Mouse (Mus musculus) kidney, postnatal 0 days (tissue): Measurements from ENCODE around the gene Psap. TPM values are rescaled to one million over a fixed set of nuclear protein-coding genes. Genes with fewer than 3 reads are reported as not detected.

Experiments
- ATAC-seq: fragments of 200-750 bp; cut with Nextera tagmentation; replicated peaks from 2 replicates; pipeline ENCODE4 v1.8.0; 2017; ENCODE audit warnings: low read depth, moderate number of reproducible peaks, moderate TSS enrichment, moderate library complexity; ENCODE audit not compliant: low FRiP score
- DNase-seq: peaks from one replicate; pipeline ENCODE4 v3.0.0-alpha.2; 2016; ENCODE audit warnings: low spot score
- H3K27ac ChIP-seq: fragments of 300-500 bp; sonication (generic); 2 replicates; pipeline ENCODE4 v1.5.1; 2014; ENCODE audit warnings: mild to moderate bottlenecking
- H3K27me3 ChIP-seq: fragments of 300-500 bp; sonication (generic); 2 replicates; pipeline ENCODE4 v1.6.1; 2014; ENCODE audit warnings: low read length, mixed read lengths; ENCODE audit not compliant: insufficient read depth
- H3K36me3 ChIP-seq: fragments of 300-500 bp; sonication (generic); 2 replicates; pipeline ENCODE4 v1.6.1; 2014; ENCODE audit warnings: low read length, mixed read lengths; ENCODE audit not compliant: insufficient read depth
- H3K4me1 ChIP-seq: fragments of 300-500 bp; sonication (generic); replicated peaks from 2 replicates; pipeline ENCODE4 v1.6.1; 2014; ENCODE audit warnings: antibody characterized with exemption, low read length, mixed read lengths; ENCODE audit not compliant: insufficient read depth
- H3K4me2 ChIP-seq: fragments of 300-500 bp; sonication (generic); 2 replicates; pipeline ENCODE4 v1.6.1; 2014; ENCODE audit warnings: mild to moderate bottlenecking, low read length, moderate library complexity, mixed read lengths
- H3K4me3 ChIP-seq: fragments of 300-500 bp; sonication (generic); replicated peaks from 2 replicates; pipeline ENCODE4 v1.5.1; 2014; ENCODE audit warnings: low read depth, low read length
- H3K9ac ChIP-seq: fragments of 300-500 bp; sonication (generic); 2 replicates; pipeline ENCODE4 v1.6.1; 2014; ENCODE audit warnings: low read depth, low read length
- H3K9me3 ChIP-seq: fragments of 300-500 bp; sonication (generic); replicated peaks from 2 replicates; pipeline ENCODE4 v1.6.1; 2016; ENCODE audit warnings: low read length, inconsistent platforms, mixed read lengths
- CTCF ChIP-seq: IDR thresholded peaks from 2 replicates; pipeline ENCODE4 v1.5.1; 2016; ENCODE audit warnings: antibody characterized with exemption, low read depth, mild to moderate bottlenecking, moderate library complexity
- WGBS: fragments of 180-500 bp; shearing (Covaris S2); extraction: QIAGEN DNeasy Blood & Tissue Kit; methylation state at CpG from one replicate; pipeline ENCODE4 v1.1.7; 2014; 5-methylcytosine and 5-hydroxymethylcytosine counted together
- polyA plus RNA-seq: library from polyadenylated mRNA; unstranded; fragments of >200 nt; fragmentation: Nextera tagmentation; extraction: Ambion mirVana; gene quantifications from 2 replicates; pipeline ENCODE4 v1.2.1, GENCODE M21; 2015

Gene Psap
- polyA plus RNA-seq, 1 experiment from 2014 or later: 142 TPM

- no peak overlapping the region for H3K4me2 ChIP-seq
- ATAC-seq: no peak
- H3K4me1 ChIP-seq: no peaks in the 10 kb centered on the region
- DNase-seq: no peak
- no peak overlapping the region for H3K4me3 ChIP-seq
- no peak overlapping the region for H3K9ac ChIP-seq
- H3K27me3 ChIP-seq: no peaks in the 10 kb centered on the region
- H3K27ac ChIP-seq: no peak overlapping the region
- no peaks in the 10 kb centered on the region for H3K36me3 ChIP-seq
- WGBS: 40% methylated on average over 5 of the region's 5 CpGs
- no peaks in the 10 kb centered on the region for H3K9me3 ChIP-seq
- 0 out of 2 replicates have a peak, but pooled peaks have one; percentile 3 for TF ChIP-seq CTCF
These were observed 15.9 kb upstream of the Psap start for GRCm38 (mm10) chr10:60261530-60261929.

GRCm38 (mm10) chr10:60262386-60262785 lies 15.0 kb upstream of the Psap start:
- Histone ChIP-seq H3K4me2 (no peak overlapping the region), H3K27ac (no peak overlapping the region), H3K4me1 (no peaks in the 10 kb centered on the region), H3K27me3 (no peaks in the 10 kb centered on the region), H3K36me3 (no peaks in the 10 kb centered on the region), H3K4me3 (no peak overlapping the region), H3K9ac (no peak overlapping the region), H3K9me3 (no peaks in the 10 kb centered on the region)
- peak; percentile 65 for ATAC-seq
- no peak for TF ChIP-seq CTCF
- peak; percentile 67 for DNase-seq
- WGBS: 44% methylated on average over 3 of the region's 3 CpGs

GRCm38 (mm10) chr10:60263351-60263750 lies 14.1 kb upstream of the Psap start:
- no peak overlapping the region for H3K4me2 ChIP-seq
- DNase-seq (no peak), ATAC-seq (no peak)
- no peaks in the 10 kb centered on the region for H3K36me3 ChIP-seq
- no peak overlapping the region for H3K27ac ChIP-seq
- no peak for TF ChIP-seq CTCF
- no peaks in the 10 kb centered on the region for H3K27me3 ChIP-seq
- H3K9ac ChIP-seq: no peak overlapping the region
- no peaks in the 10 kb centered on the region for H3K9me3 ChIP-seq
- WGBS: 84% methylated on average over 7 of the region's 7 CpGs
- H3K4me1 ChIP-seq: no peaks in the 10 kb centered on the region
- H3K4me3 ChIP-seq: no peak overlapping the region

GRCm38 (mm10) chr10:60265252-60265651 lies 12.2 kb upstream of the Psap start:
- H3K27ac ChIP-seq: peak overlapping the region; percentile 14; the same call in 1 of the 2 replicates
- H3K4me1 ChIP-seq: peaks cover 6% of the 10 kb centered on the region; the same call in 1 of the 2 replicates
- no peak overlapping the region for H3K9ac ChIP-seq
- H3K36me3 ChIP-seq: no peaks in the 10 kb centered on the region
- TF ChIP-seq CTCF: no peak
- no peaks in the 10 kb centered on the region for H3K9me3 ChIP-seq
- H3K4me2 ChIP-seq: no peak overlapping the region
- no peaks in the 10 kb centered on the region for H3K27me3 ChIP-seq
- ATAC-seq: no peak
- no peak overlapping the region for H3K4me3 ChIP-seq
- WGBS: 62% methylated on average over 10 of the region's 10 CpGs
- peak; percentile 33 for DNase-seq

GRCm38 (mm10) chr10:60266842-60267401 lies 10.5 kb upstream of the Psap start:
- WGBS: 89% methylated on average over 8 of the region's 8 CpGs
- H3K4me2 ChIP-seq: no peak overlapping the region
- peaks cover 6% of the 10 kb centered on the region; the same call in 1 of the 2 replicates for H3K4me1 ChIP-seq
- no peaks in the 10 kb centered on the region for H3K27me3 ChIP-seq
- TF ChIP-seq CTCF: no peak
- ATAC-seq (no peak), DNase-seq (no peak)
- H3K36me3 ChIP-seq: no peaks in the 10 kb centered on the region
- H3K9me3 ChIP-seq: no peaks in the 10 kb centered on the region
- no peak overlapping the region for H3K9ac ChIP-seq
- H3K27ac ChIP-seq: no peak overlapping the region
- no peak overlapping the region for H3K4me3 ChIP-seq

GRCm38 (mm10) chr10:60268738-60269137 lies 8.7 kb upstream of the Psap start:
- WGBS: 80% methylated on average over 10 of the region's 11 CpGs
- Histone ChIP-seq H3K4me2 (no peak overlapping the region), H3K27me3 (no peaks in the 10 kb centered on the region), H3K4me1 (peaks cover 6% of the 10 kb centered on the region; the same call in 1 of the 2 replicates), H3K36me3 (no peaks in the 10 kb centered on the region), H3K9me3 (no peaks in the 10 kb centered on the region), H3K4me3 (no peak overlapping the region), H3K27ac (no peak overlapping the region), H3K9ac (no peak overlapping the region)
- DNase-seq (no peak), ATAC-seq (no peak)
- TF ChIP-seq CTCF: no peak
